22 mouse cellular contexts compared by ENCODE assay signal in genomic region chr16:92324309-92325061, GRCm38 (mm10). TPM values are rescaled to one million over a fixed set of nuclear protein-coding genes. Genes with fewer than 3 reads are reported as not detected.
DNase-seq lines count a peak whose midpoint lies in the region; ATAC-seq and TF ChIP-seq lines count a peak whose summit lies in the region.
"Had no signal": no experiment of that assay in that cellular context is flagged by ENCODE, and none has a peak within 500 bp of the region (broad histone marks: within the 10 kb centered on the region; RNA-seq: fewer than 3 reads in every experiment).

No protein-coding gene starts in this region.

- 51% methylated on average over 7 of the region's 7 CpGs for WGBS in liver, postnatal 0 days (ENCODE audit: insufficient replicate concordance)
- WGBS in midbrain, embryonic 11.5 days, result 29% methylated on average over 7 of the region's 7 CpGs
- 21% methylated on average over 7 of the region's 7 CpGs for WGBS in midbrain, embryonic 16.5 days
- 40% methylated on average over 7 of the region's 7 CpGs for WGBS in stomach, postnatal 0 days

- peak; percentile 28 for DNase-seq in embryo, embryonic 10 days (ENCODE audit: low spot score)
- DNase-seq in embryo, embryonic 11 days, result no peak
- DNase-seq in liver, postnatal 0 days, result no peak
- no peak for DNase-seq in liver
- peak; percentile 89 for DNase-seq in midbrain, embryonic 11.5 days (ENCODE audit: low spot score, missing footprints)
- DNase-seq in stomach, postnatal 0 days (ENCODE audit: low spot score), result no peak
- no peak for DNase-seq in kidney, postnatal 4 days
- DNase-seq: adrenal gland, postnatal 25 days; cerebellum, adult 18-20 months; cerebellum, postnatal 25 days; heart, postnatal 10 days; kidney, adult 11 months; thymus, adult 2 months had no signal

- H3K4me2 ChIP-seq in liver, postnatal 0 days (ENCODE audit: low read depth, low read length), result no peak overlapping the region
- H3K4me2 ChIP-seq in midbrain, embryonic 11.5 days, result no peak overlapping the region
- no peak overlapping the region for H3K4me2 ChIP-seq in midbrain, embryonic 16.5 days (ENCODE audit: low read length)
- H3K4me2 ChIP-seq in stomach, postnatal 0 days (replicated peaks; ENCODE audit: low read depth), result no peak overlapping the region
- H3K4me2 ChIP-seq: forebrain, embryonic 13.5 days; heart, embryonic 11.5 days; limb, embryonic 13.5 days had no signal

- no peak overlapping the region for H3K9ac ChIP-seq in liver, postnatal 0 days (replicated peaks)
- no peak overlapping the region for H3K9ac ChIP-seq in midbrain, embryonic 11.5 days (ENCODE audit: low read length)
- H3K9ac ChIP-seq in midbrain, embryonic 16.5 days (ENCODE audit: low read depth, low read length), result no peak overlapping the region
- H3K9ac ChIP-seq in stomach, postnatal 0 days (ENCODE audit: low read length), result no peak overlapping the region
- H3K9ac ChIP-seq: forebrain, embryonic 13.5 days; limb, embryonic 13.5 days; liver, embryonic 14.5 days had no signal

- no peak for TF ChIP-seq EP300 in liver, postnatal 0 days (IDR thresholded peaks at IDR 0.05; ENCODE audit: low read depth)
- TF ChIP-seq EP300 in stomach, postnatal 0 days (optimal IDR thresholded peaks at IDR 0.05), result no peak

- no peak overlapping the region for H3K4me3 ChIP-seq in liver, postnatal 0 days (ENCODE audit: low read depth, low read length)
- no peak overlapping the region for H3K4me3 ChIP-seq in midbrain, embryonic 11.5 days (ENCODE audit: low read depth, low read length)
- no peak overlapping the region for H3K4me3 ChIP-seq in midbrain, embryonic 16.5 days (ENCODE audit: low read depth, low read length)
- no peak overlapping the region for H3K4me3 ChIP-seq in stomach, postnatal 0 days (ENCODE audit: low read depth, low read length)
- H3K4me3 ChIP-seq: forebrain, embryonic 13.5 days; limb, embryonic 13.5 days had no signal

- no peaks in the 10 kb centered on the region for H3K36me3 ChIP-seq in liver, postnatal 0 days (replicated peaks; ENCODE audit: insufficient read depth, low read length)
- no peaks in the 10 kb centered on the region for H3K36me3 ChIP-seq in midbrain, embryonic 11.5 days (ENCODE audit: control insufficient read depth, insufficient read depth, low read length)
- H3K36me3 ChIP-seq in midbrain, embryonic 16.5 days (ENCODE audit: control insufficient read depth, insufficient read depth, low read length), result no peaks in the 10 kb centered on the region
- no peaks in the 10 kb centered on the region for H3K36me3 ChIP-seq in stomach, postnatal 0 days (ENCODE audit: control insufficient read depth, insufficient read depth, low read length)
- H3K36me3 ChIP-seq: limb, embryonic 13.5 days had no signal

- no peak for TF ChIP-seq CTCF in liver, postnatal 0 days (IDR thresholded peaks at IDR 0.05; ENCODE audit: low read depth)
- no peak for TF ChIP-seq CTCF in stomach, postnatal 0 days (IDR thresholded peaks at IDR 0.05; ENCODE audit: low read depth)

- no peaks in the 10 kb centered on the region for H3K27me3 ChIP-seq in liver, postnatal 0 days (ENCODE audit: insufficient read depth, low read length)
- no peaks in the 10 kb centered on the region for H3K27me3 ChIP-seq in midbrain, embryonic 11.5 days (ENCODE audit: control insufficient read depth, insufficient read depth, low read length)
- H3K27me3 ChIP-seq in midbrain, embryonic 16.5 days (ENCODE audit: control insufficient read depth, insufficient read depth, low read depth, low read length), result no peaks in the 10 kb centered on the region
- no peaks in the 10 kb centered on the region for H3K27me3 ChIP-seq in stomach, postnatal 0 days (ENCODE audit: control insufficient read depth, insufficient read depth, low read length)
- H3K27me3 ChIP-seq: forebrain, embryonic 13.5 days; limb, embryonic 13.5 days had no signal

- no peaks in the 10 kb centered on the region for H3K9me3 ChIP-seq in liver, postnatal 0 days (ENCODE audit: low read length)
- H3K9me3 ChIP-seq in midbrain, embryonic 11.5 days (ENCODE audit: control insufficient read depth, low read length), result no peaks in the 10 kb centered on the region
- no peaks in the 10 kb centered on the region for H3K9me3 ChIP-seq in midbrain, embryonic 16.5 days (replicated peaks; ENCODE audit: control insufficient read depth, low read length, poor library complexity, severe bottlenecking)
- H3K9me3 ChIP-seq in stomach, postnatal 0 days (ENCODE audit: control insufficient read depth, low read length), result no peaks in the 10 kb centered on the region
- H3K9me3 ChIP-seq: forebrain, embryonic 13.5 days; limb, embryonic 13.5 days had no signal

- H3K27ac ChIP-seq in liver, postnatal 0 days (ENCODE audit: low read depth), result no peak overlapping the region
- H3K27ac ChIP-seq in midbrain, embryonic 11.5 days (ENCODE audit: low read depth, low read length), result peak overlapping the region; percentile 10
- no peak overlapping the region for H3K27ac ChIP-seq in midbrain, embryonic 16.5 days (ENCODE audit: low read length)
- no peak overlapping the region for H3K27ac ChIP-seq in stomach, postnatal 0 days (replicated peaks)
- H3K27ac ChIP-seq: forebrain, embryonic 13.5 days; limb, embryonic 13.5 days; liver, embryonic 14.5 days had no signal

- H3K4me1 ChIP-seq in liver, postnatal 0 days (ENCODE audit: insufficient read depth), result no peaks in the 10 kb centered on the region
- peaks cover 19% of the 10 kb centered on the region for H3K4me1 ChIP-seq in midbrain, embryonic 11.5 days (ENCODE audit: control insufficient read depth, insufficient read depth, low read length)
- peaks cover 3% of the 10 kb centered on the region for H3K4me1 ChIP-seq in midbrain, embryonic 16.5 days (ENCODE audit: control insufficient read depth, insufficient read depth, low read length)
- H3K4me1 ChIP-seq in stomach, postnatal 0 days (replicated peaks; ENCODE audit: control insufficient read depth, insufficient read depth), result no peaks in the 10 kb centered on the region

- peak; percentile 76 for ATAC-seq in liver, postnatal 0 days
- peak; percentile 79 for ATAC-seq in midbrain, embryonic 11.5 days (ENCODE audit: low FRiP score)
- ATAC-seq in midbrain, embryonic 16.5 days, result no peak
- ATAC-seq in stomach, postnatal 0 days (ENCODE audit: low FRiP score, low TSS enrichment), result peak; percentile 38; the same call in 1 of the 2 replicates
- ATAC-seq: activated CD4-positive, CD25-positive, alpha-beta regulatory T cell, adult 4 months; CD4-positive, CD25-positive, alpha-beta regulatory T cell, adult 4 months; forebrain, embryonic 13.5 days had no signal

RNA-seq across cellular contexts. Expression of gene Fam243, which starts 3.2 kb away (rescaled TPM):
- polyA plus RNA-seq in liver, postnatal 0 days (2015; fragmentation: Nextera tagmentation; extraction: Ambion mirVana), result not detected in 2 replicates
- 0.08 TPM in 1 of 2 replicates, not detected in the other for polyA plus RNA-seq in midbrain, embryonic 11.5 days (2014; fragmentation: Nextera tagmentation; extraction: Ambion mirVana)
- polyA plus RNA-seq in midbrain, embryonic 16.5 days (2015; fragmentation: Nextera tagmentation; extraction: Ambion mirVana), result not detected in 2 replicates
- not detected in 2 replicates for polyA plus RNA-seq in stomach, postnatal 0 days (2015; fragmentation: Nextera tagmentation; extraction: Ambion mirVana)
- polyA plus RNA-seq: activated CD4-positive, CD25-positive, alpha-beta regulatory T cell, adult 4 months; CD4-positive, CD25-positive, alpha-beta regulatory T cell, adult 4 months; forebrain, embryonic 13.5 days; heart, embryonic 11.5 days; limb, embryonic 13.5 days; neural tube, embryonic 14.5 days; small intestine, adult 2 months had no signal

RNA-seq across cellular contexts. Expression of gene Smim11, which starts 23.4 kb away (rescaled TPM):
- polyA plus RNA-seq in liver, postnatal 0 days (2015; fragmentation: Nextera tagmentation; extraction: Ambion mirVana), result 42.5 and 47.6 TPM in 2 replicates
- polyA plus RNA-seq in midbrain, embryonic 11.5 days (2014; fragmentation: Nextera tagmentation; extraction: Ambion mirVana), result 137 and 143 TPM in 2 replicates
- polyA plus RNA-seq in midbrain, embryonic 16.5 days (2015; fragmentation: Nextera tagmentation; extraction: Ambion mirVana), result 56.0 and 62.3 TPM in 2 replicates
- 119 and 122 TPM in 2 replicates for polyA plus RNA-seq in stomach, postnatal 0 days (2015; fragmentation: Nextera tagmentation; extraction: Ambion mirVana)

RNA-seq across cellular contexts. Expression of gene Kcne2, which starts 32.3 kb away (rescaled TPM):
- not detected in 2 replicates for polyA plus RNA-seq in liver, postnatal 0 days (2015; fragmentation: Nextera tagmentation; extraction: Ambion mirVana)
- polyA plus RNA-seq in midbrain, embryonic 11.5 days (2014; fragmentation: Nextera tagmentation; extraction: Ambion mirVana), result 0.12 and 0.14 TPM in 2 replicates
- 8.1 and 8.5 TPM in 2 replicates for polyA plus RNA-seq in midbrain, embryonic 16.5 days (2015; fragmentation: Nextera tagmentation; extraction: Ambion mirVana)
- polyA plus RNA-seq in stomach, postnatal 0 days (2015; fragmentation: Nextera tagmentation; extraction: Ambion mirVana), result 29.8 and 37.9 TPM in 2 replicates
- polyA plus RNA-seq: activated CD4-positive, CD25-positive, alpha-beta regulatory T cell, adult 4 months; CD4-positive, CD25-positive, alpha-beta regulatory T cell, adult 4 months; liver, embryonic 14.5 days; small intestine, adult 2 months had no signal

RNA-seq across cellular contexts. Expression of gene Kcne1, which starts 34.8 kb away (rescaled TPM):
- not detected in 2 replicates for polyA plus RNA-seq in liver, postnatal 0 days (2015; fragmentation: Nextera tagmentation; extraction: Ambion mirVana)
- 0.16 TPM in 1 of 2 replicates, not detected in the other for polyA plus RNA-seq in midbrain, embryonic 11.5 days (2014; fragmentation: Nextera tagmentation; extraction: Ambion mirVana)
- not detected in 2 replicates for polyA plus RNA-seq in midbrain, embryonic 16.5 days (2015; fragmentation: Nextera tagmentation; extraction: Ambion mirVana)
- 20.3 and 20.8 TPM in 2 replicates for polyA plus RNA-seq in stomach, postnatal 0 days (2015; fragmentation: Nextera tagmentation; extraction: Ambion mirVana)
- polyA plus RNA-seq: activated CD4-positive, CD25-positive, alpha-beta regulatory T cell, adult 4 months; CD4-positive, CD25-positive, alpha-beta regulatory T cell, adult 4 months; forebrain, embryonic 13.5 days; liver, embryonic 14.5 days; small intestine, adult 2 months had no signal

Comparison
In these comparisons a context has a peak if more than half of its experiments do, and no peak if none do; other contexts are left out.
1. DNase-seq: peak in embryo, embryonic 10 days (single experiment) and midbrain, embryonic 11.5 days (single experiment); none in embryo, embryonic 11 days (single experiment), liver, postnatal 0 days (single experiment), liver (single experiment), stomach, postnatal 0 days (single experiment) and kidney, postnatal 4 days (0 of 2).